Mouse (Mus musculus): Measurements from ENCODE around the gene Zfp94. TPM values are rescaled to one million over a fixed set of nuclear protein-coding genes. Genes with fewer than 3 reads are reported as not detected.
A peak's percentile ranks its signal among the peaks of the same experiment; 100 is the strongest.

Gene Zfp94
- total RNA-seq, 1 experiment from 2014 or later: 6.5 TPM

DNA sequence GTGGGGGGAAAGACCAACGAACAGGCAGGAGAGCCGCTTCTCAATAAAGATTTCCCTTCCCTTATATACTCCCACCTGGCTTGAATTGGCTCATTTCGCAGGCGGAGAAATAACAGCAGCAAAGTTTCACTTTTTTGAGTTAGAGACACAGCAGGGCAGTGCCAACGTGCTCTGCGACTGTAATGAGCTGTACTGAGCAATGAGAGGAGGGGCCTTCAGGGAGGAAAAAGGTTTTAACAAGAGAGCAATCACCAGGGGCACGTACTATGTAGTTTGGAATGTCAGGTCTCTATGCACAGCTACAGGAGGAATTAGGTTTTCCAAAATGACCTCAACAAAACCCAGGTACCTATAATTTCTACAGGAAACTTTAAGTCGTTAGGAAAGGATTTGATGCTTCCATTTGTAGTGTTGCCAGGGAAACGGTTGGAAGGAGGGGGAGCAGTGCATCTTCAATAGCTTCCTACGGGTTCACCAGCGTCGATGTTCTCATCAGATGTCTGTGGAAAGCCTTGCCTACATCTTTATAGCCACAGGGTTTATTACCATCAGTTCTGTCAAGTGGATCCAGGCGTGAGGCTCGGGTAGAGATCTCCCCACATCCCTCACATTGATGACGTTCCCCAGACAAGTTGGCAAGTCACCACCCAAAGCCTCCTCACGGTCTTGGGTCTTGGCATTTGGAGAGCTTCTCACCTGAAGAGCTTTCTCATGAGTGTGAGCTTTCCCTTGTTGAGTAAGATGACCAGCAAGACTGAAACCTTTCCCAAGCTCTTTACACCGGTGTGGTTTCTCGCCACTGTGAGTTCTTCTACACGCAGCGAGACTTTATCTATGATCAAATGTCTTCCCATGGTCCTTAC, 10.0 kb upstream of the Zfp94 start:
- ATAC-seq (replicated peaks in 1 of 2; ENCODE audit: insufficient read depth in 1 of 2, low FRiP score in 2 of 2, low TSS enrichment in 1 of 2, low read depth in 1 of 2, poor library complexity in 2 of 2, severe bottlenecking in 2 of 2): no peak

DNA sequence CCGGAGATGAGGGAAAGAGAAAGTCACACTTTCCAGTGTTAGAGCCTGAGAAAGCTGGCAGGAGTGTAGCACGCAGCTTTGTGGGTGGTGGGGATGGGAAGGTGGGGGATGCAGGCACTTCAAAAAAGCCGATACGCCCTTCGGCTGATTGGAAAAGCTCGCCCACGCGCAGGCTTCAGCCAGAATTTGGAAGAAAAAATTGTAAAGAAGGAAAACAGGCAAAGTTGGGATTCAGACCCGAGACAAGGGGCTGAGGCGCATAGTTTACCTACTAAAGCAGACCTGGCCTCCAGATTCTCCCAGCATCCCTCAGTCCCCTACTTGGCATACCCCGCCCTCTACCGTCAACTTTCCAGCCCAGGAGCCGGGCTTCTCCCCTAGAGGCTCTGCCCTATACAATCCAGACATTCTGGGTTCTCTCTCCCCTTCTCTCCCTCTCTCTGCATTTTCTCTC, 9.2 kb upstream of the Zfp94 start:
- no peak for ATAC-seq (replicated peaks in 1 of 2; ENCODE audit: insufficient read depth in 1 of 2, low FRiP score in 2 of 2, low TSS enrichment in 1 of 2, low read depth in 1 of 2, poor library complexity in 2 of 2, severe bottlenecking in 2 of 2)

DNA sequence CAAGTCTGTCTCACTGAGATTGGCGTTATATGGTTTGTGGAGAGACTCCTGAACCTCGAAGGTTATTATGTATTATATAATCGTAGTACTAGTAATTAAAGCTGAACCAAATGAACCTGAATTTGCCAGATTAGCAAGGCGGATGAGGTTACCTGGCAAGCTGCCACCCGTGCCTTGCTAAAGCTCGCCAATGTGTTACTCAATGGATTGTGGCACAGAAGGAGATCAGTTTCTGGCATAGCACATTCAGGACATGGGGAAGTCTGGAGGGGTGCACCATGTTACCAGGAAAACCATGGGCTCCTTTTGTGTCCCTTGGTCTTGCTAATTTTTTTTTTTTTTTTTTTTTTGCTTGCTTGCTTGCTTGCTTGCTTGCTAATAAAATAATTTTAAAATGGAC, 8.7 kb upstream of the Zfp94 start:
- ATAC-seq (replicated peaks in 1 of 2; ENCODE audit: insufficient read depth in 1 of 2, low FRiP score in 2 of 2, low TSS enrichment in 1 of 2, low read depth in 1 of 2, poor library complexity in 2 of 2, severe bottlenecking in 2 of 2): no peak

DNA sequence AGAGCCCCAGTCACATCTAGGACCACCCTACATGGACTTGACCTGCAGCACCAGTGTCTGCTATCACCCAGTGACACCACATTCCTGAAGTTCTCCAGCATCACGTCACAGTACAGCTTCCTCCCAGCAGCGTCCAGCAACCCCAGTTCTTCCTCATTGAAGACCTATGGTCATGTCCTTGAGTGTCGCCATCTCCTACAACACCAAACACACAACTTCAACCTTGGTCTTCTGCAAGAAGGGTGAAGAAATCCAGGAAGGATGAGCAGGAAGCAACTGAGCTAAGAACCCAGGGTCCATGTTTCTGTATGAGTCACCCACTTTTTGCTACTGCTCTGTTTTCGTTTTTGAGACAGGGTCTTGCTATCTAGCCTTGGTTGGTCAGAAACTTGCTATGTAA, 6.1 kb upstream of the Zfp94 start:
- peak in 1 of 2 experiments; percentile 57; a peak in 1 of 4 replicates for ATAC-seq (replicated peaks in 1 of 2; ENCODE audit: insufficient read depth in 1 of 2, low FRiP score in 2 of 2, low TSS enrichment in 1 of 2, low read depth in 1 of 2, poor library complexity in 2 of 2, severe bottlenecking in 2 of 2)

DNA sequence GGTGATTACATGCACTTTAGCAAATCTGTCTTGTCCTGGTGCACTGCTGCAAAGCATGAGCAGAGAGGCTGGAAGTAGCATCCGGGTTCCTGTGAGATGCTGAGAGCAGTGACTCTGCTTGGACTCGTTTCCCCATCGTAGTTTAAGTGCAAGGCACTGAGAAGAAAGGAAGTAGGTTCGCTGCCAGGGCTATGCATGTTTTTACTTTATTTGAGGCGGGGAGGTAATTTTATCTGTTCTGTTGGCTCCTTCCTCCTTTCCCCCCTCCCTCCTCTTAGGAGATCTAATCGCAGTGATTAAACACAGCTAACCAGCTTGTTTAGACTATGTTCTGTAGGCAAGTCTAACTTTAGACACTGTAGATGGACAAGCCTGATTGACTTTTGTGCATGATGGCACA, 2.5 kb upstream of the Zfp94 start:
- ATAC-seq (replicated peaks in 1 of 2; ENCODE audit: insufficient read depth in 1 of 2, low FRiP score in 2 of 2, low TSS enrichment in 1 of 2, low read depth in 1 of 2, poor library complexity in 2 of 2, severe bottlenecking in 2 of 2): no peak

DNA sequence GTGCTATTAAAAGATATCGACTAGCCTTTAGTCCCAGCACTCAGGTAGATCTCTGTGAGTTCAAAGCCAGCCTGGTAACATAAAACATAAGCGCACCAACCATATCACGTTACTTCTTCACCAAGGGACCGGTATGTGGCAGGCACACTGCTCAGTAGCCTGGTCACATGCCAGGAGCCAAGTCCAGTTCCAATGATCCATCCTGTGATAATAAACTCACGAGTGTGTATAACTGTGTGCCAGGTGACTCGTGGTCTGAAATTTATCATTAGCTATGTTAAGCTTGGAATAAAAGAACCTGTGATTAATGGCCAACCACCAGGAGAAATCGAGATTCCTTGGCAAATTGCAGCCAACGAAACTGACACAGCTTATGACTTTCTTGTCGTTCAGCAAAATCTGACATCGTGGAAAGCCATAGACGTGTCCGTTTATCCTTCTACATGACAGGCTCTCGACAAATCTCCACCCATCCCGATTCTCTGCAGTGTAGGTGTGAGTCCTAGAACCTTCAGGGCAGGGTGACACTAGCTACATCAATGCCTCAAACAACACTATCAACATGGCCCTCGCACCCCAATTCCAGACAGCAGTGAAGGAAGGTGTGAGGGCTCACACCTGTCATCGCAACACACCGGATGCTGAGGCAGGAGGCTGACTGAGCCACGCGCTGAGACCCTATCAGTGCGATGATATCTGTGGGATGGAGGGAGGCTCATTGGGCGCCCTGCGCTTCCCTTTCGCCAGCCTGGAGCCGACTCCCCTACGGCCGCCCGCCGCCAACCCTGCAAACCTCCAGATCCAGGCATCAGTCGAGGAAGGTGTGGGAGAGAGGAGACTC, 520 bp downstream of the Zfp94 start:
- peak; percentile 55 to 56; a peak in 3 of 4 replicates for ATAC-seq (replicated peaks in 1 of 2; ENCODE audit: insufficient read depth in 1 of 2, low FRiP score in 2 of 2, low TSS enrichment in 1 of 2, low read depth in 1 of 2, poor library complexity in 2 of 2, severe bottlenecking in 2 of 2)

DNA sequence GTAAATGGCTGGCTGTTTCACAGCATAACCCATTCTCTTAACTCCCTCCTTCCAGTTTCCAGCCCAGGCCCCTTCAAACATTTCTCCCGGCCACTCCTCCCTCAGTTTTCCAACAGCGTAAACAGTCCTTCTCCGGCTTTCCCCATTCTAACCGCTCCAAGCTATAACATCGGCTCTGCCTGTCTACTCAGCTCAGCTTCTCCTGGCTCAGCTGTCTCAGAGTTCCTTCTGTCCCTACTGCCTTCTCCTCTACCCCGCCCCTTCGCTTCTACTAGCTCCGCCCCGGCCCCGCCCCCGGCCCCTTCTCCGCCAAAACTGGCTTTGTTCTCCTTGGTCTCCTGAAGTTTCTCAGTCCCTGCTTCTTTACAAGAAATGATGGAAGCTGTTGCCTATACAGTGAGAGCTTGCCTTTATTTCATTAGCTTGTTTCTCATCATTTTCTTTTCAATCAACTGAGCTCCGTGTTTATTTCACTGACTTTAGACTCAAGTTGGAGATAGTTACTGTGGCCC, 15.6 kb downstream of the Zfp94 start, which contains the start of gene Zfp61:
Gene Zfp61 (minus strand): TSS at position 462 of the 512 bp plus-strand sequence.
- ATAC-seq (replicated peaks in 1 of 2; ENCODE audit: insufficient read depth in 1 of 2, low FRiP score in 2 of 2, low TSS enrichment in 1 of 2, low read depth in 1 of 2, poor library complexity in 2 of 2, severe bottlenecking in 2 of 2): peak; percentile 60 to 77

DNA sequence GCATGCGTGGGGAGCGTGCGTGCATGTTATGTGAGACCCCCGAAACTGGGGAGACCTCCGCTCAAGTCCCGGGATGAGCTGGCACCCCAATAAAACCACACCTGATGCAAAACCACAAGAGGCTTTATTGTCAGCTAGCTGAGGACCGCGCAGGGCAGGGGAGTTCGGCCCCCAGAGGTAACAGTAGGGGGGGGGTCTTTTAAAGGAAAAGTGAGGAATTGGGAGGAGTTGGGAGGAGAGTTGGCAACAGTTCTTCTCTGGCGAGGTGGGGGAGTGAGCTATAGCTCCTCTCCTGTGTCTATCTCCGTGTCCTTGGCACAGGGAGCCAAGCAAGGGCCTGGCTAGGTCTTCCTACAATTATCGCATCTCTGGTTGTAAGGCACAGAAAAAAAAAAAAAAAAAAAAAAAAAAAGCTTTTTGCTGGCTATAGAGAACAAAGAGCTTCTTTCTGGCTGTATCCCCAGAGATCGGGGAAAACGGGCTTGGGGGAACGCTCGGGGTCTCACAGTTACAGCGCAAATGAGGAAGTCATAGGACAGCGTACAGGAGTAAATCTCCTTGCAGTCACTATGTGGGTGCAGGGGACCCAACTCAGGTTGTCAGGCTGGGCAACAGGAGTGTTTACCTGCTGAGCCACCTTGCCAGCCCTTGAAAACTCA, 16.5 kb downstream of the Zfp94 start:
- ATAC-seq (replicated peaks in 1 of 2; ENCODE audit: insufficient read depth in 1 of 2, low FRiP score in 2 of 2, low TSS enrichment in 1 of 2, low read depth in 1 of 2, poor library complexity in 2 of 2, severe bottlenecking in 2 of 2): peak; percentile 18 to 33; a peak in 1 of 4 replicates

DNA sequence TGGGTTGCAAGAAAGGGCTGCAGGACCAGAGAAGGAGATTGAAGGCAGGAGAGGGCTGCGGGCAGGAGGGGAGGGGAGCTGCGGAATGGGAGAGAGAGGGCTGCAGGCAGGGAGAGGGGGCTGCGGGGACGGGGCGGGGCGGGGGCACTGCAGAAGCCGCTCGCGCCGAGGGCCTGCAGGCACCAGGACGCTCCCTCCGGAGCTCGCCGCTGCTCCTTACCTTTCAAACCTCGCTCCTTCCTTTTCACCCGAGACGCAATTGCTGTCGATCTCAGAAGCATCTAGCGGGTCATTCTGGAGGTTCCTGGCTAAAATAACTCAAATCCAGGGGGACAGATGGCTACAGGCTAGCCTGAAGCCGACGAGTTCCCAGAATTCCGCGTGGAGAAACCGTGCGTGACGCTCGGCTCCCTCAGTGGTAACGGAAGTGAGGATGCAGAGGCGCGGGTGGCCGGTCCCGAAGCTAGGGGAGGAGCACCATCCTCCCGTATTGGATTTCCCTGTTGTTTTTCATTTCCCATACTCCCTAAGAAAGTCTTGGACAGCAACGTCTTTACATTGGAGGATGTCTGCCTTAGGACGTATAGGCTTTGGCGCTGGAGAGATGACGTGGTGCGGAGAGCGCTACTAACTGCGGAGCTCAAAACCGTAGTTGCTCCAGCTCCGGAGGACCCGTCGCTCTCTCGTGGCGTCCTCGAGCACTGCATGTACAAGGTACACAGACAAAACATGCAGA, 17.3 kb downstream of the Zfp94 start:
- peak; percentile 91 to 94 for ATAC-seq (replicated peaks in 1 of 2; ENCODE audit: insufficient read depth in 1 of 2, low FRiP score in 2 of 2, low TSS enrichment in 1 of 2, low read depth in 1 of 2, poor library complexity in 2 of 2, severe bottlenecking in 2 of 2)

DNA sequence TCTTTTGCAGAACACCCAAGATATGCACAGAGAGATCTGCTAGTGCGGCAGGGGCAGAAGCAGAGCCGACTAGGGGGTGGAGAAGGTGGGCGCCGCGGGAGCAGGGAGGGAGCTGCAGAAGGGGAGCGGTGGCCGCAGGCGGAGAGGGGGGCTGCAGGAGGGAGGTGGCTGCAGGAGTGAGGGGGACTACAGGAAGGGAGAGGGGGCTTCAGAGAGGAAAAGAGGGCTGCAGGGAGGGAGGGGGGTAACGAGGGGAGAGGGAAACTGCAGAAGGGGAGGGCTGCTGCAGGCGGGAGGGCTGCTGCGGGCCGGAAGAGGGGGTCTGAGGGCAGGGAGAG, 17.9 kb downstream of the Zfp94 start:
- no peak for ATAC-seq (replicated peaks in 1 of 2; ENCODE audit: insufficient read depth in 1 of 2, low FRiP score in 2 of 2, low TSS enrichment in 1 of 2, low read depth in 1 of 2, poor library complexity in 2 of 2, severe bottlenecking in 2 of 2)

DNA sequence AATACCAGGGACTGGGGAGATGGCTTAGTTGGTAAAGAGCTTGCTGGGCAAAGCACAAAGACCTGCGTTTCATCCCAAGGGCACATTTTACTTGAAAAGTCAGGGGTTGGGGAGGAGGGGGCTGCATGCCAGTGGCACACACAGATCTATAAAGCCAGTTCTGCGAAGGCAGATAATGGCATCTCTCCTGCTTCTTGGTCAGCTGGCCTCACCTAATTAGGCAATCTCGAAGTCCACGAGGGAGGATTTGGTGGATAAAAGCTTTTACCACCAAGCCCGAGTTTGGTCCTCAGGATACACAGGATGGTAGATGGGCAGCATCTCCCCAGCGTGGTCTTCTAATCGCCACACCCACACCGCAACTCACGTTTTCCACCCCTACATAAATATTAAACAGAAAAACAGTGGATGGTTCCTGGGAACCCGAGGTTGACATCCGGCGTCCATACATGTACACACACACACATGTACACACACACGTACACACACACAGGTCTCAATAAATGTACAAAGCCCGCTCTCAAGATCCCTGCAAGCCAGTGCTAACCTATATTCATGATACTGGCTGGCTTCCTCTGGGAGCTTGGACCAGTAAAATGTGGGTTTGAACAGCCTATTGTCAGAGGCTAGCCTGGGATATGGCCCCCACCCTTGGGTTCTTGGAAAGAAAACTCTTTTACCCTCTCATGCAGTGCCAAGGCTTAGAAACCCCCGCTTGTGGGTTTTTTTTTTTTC, 18.9 kb downstream of the Zfp94 start:
- no peak for ATAC-seq (replicated peaks in 1 of 2; ENCODE audit: insufficient read depth in 1 of 2, low FRiP score in 2 of 2, low TSS enrichment in 1 of 2, low read depth in 1 of 2, poor library complexity in 2 of 2, severe bottlenecking in 2 of 2)

DNA sequence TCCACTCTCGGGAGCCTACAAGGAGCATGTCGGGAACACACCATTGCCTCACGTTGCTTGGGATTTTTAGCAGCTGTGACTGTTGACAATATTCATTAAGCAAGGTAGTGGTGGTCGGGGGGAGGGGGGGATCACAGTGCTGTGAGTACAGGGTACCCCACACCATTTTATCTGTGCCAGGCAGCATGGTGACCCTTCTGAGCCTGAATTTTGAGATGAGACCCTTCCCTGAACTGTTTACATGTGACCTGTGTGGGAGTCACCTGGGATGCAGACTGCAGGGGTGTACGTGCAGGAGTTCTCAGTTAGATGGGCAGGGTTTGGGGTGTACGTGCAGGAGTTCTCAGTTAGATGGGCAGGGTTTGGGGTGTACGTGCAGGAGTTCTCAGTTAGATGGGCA, 20.1 kb downstream of the Zfp94 start:
- no peak for ATAC-seq (replicated peaks in 1 of 2; ENCODE audit: insufficient read depth in 1 of 2, low FRiP score in 2 of 2, low TSS enrichment in 1 of 2, low read depth in 1 of 2, poor library complexity in 2 of 2, severe bottlenecking in 2 of 2)

DNA sequence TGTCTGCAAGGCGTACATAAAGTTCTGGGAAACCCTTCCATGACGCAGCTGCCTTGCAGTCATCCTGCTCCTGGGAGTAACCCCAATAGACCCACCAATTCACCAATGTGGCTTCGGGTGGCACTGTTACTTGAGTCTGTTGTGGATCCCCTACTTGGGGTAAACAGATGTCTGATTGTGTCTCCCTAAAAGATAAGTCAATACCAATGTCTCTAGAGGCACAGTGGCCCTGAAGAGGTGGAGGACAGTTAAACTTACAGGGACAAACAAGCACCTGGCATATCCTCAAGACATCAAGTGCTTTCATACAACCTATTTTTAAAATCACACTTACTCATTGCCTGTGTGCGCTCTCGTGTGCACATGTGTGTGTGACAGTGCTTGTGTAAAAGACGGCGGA, 21.1 kb downstream of the Zfp94 start:
- ATAC-seq (replicated peaks in 1 of 2; ENCODE audit: insufficient read depth in 1 of 2, low FRiP score in 2 of 2, low TSS enrichment in 1 of 2, low read depth in 1 of 2, poor library complexity in 2 of 2, severe bottlenecking in 2 of 2): no peak

DNA sequence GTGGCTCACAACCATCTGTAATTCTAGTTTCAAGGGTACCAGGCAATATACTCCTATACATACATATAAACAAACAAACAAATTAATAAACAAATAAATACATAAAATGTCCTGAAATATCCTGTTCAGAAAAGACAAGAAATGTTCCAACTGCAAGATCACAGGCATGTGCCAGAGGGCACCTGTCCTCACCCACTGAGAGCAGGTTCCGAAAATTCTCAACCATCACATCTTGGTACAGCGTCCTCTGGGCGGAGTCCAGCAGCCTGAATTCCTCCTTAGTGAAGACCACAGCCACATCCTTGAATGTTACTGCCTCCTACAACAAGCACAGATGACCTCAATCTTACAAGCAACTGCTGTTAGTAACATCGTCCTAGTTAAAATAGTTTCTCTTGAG, 21.7 kb downstream of the Zfp94 start:
- ATAC-seq (replicated peaks in 1 of 2; ENCODE audit: insufficient read depth in 1 of 2, low FRiP score in 2 of 2, low TSS enrichment in 1 of 2, low read depth in 1 of 2, poor library complexity in 2 of 2, severe bottlenecking in 2 of 2): no peak

DNA sequence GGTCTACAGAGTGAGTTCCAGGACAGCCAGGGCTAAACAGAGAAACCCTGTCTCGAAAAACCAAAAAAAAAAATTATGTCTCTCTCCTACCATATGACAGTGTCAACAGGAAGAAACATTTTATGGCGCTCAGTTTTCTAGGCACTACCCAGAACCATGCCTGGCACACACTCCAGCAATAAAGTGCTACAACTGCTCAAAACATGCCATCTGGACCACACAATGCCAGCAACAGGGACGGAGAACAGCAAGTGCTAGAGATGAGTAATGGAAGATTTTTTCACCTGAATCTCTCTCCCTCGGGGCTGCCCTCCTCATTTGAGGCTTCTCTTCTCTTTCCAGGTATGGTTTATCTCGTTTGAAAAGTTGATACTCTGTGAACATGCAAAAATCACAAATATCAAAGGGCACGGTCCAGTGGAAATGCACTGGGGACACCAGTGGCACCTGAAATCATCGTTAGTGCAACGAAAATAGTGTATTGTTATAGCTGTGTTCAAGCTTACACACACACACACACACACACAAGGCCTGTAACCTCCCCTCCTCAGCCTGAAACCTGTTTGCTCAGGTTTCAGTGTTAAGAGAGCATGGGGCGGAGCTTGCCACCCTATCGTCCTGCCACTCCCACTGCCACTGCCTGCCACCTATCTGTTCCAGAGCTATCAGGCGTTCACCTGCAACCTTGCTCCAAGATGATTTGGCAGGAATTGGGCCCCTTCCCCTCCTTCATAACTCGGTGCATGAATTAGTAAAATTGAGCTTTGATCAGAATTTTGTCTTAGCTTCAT, 23.2 kb downstream of the Zfp94 start:
- ATAC-seq (replicated peaks in 1 of 2; ENCODE audit: insufficient read depth in 1 of 2, low FRiP score in 2 of 2, low TSS enrichment in 1 of 2, low read depth in 1 of 2, poor library complexity in 2 of 2, severe bottlenecking in 2 of 2): no peak
